Mouse (Mus musculus) T-helper 2 cell (primary cell): Measurements from ENCODE around the gene Crybg3.

ENCODE experiments used
- in situ Hi-C: fragments of 300-600 bp; cut with MboI, MseI; formaldehyde crosslinking; loops from one replicate; pipeline ENCODE4 v1.15.1; 2025; ENCODE audit warnings: high pct_unique_total_duplicates

Gene Crybg3

DNA sequence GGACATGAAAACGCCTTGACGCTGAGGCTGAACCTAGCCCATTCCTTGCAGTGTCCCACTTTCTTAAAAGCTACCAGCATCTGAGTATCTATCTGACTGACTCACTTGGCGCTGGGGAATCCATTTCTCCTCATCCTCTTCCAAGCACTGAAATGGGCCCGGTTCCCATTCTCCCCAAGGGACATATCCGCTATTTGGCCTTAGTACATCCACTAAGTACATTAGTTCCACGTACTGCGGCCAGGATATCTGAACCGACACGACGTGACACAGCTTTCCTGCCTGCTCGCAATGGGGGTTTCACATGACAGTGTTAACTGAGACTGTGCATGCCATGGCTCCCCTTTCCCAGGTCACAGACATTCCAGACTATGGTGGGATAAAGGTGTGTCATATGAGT is 66.4 kb downstream of the Crybg3 start:
- in situ Hi-C loops = no loop called here

DNA sequence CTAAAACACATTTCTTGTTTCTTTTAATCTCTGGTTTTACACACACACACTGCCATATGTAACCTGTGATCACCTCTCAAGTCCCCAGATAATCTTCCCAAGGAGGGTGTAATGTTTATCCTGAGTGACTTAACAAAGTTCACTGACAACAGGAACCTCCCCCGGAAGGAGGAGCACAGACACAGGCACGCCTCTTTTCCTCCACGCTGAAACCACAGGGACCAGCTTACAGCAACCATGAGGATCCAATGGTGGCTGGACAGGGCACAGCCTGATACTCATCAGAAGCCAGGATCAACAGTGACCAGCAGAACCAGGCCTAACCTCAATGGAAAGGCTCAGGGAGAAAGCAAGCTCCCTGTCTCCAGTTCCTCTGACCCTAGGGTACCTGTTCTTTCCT is 68.2 kb downstream of the Crybg3 start:
- in situ Hi-C loops = no loop called here

DNA sequence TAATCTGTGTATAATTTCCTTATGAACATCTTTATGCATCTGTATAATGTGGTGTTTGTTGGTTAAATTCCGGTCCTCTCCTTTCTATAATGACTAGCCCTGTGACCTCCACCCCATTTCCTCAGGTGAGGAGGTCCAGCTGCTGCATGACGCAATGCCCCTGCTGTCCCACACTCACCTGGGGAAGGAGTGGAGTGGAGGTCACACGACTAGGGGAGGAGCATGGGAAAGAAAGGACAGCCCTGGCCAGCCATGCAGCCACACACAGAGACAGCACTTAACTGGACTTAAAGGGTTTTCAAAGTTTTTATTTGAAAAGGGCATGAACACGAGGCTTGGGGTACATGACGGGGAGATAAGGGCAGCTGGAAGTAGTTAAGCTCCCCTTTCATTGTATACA is 69.5 kb downstream of the Crybg3 start:
- in situ Hi-C loops = no loop called here

DNA sequence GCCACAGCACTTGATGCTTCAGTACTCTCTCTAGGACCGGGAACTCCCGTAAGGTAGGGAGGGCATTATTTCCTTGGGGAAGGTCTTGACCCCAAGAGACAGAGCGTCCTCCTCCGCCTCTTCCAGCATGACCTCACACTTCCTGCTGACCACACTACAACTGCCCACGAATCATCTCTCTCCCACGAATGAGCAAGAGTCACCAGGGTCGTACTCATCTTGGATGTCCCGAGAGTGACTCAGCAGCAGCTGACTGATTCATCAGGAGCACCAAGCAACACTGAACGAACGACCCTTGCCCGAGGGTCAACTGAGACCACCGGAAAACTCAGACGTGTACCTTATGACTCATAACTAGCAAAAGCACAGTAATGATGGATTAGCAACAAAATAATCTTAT is 71.2 kb downstream of the Crybg3 start:
- in situ Hi-C loops = no loop called here

DNA sequence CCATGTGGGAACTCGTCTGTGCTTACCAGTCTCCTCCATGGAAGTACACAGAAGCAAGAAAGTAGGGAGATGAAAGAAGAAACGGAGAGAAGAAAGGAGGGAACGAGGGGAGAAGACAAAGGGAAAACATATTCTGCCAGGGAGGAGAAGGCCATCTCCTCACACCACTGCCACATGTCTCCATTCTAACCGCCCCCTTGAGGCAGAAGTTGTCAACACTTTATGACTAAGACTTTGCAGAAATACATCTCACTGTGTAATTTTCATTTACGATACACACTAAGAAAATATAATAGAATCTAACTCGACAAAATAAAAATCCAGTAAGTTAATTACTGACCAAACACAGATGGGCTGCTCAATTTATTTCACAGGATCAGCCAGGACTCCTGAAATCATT is 73.8 kb downstream of the Crybg3 start:
- in situ Hi-C loops = no loop called here

DNA sequence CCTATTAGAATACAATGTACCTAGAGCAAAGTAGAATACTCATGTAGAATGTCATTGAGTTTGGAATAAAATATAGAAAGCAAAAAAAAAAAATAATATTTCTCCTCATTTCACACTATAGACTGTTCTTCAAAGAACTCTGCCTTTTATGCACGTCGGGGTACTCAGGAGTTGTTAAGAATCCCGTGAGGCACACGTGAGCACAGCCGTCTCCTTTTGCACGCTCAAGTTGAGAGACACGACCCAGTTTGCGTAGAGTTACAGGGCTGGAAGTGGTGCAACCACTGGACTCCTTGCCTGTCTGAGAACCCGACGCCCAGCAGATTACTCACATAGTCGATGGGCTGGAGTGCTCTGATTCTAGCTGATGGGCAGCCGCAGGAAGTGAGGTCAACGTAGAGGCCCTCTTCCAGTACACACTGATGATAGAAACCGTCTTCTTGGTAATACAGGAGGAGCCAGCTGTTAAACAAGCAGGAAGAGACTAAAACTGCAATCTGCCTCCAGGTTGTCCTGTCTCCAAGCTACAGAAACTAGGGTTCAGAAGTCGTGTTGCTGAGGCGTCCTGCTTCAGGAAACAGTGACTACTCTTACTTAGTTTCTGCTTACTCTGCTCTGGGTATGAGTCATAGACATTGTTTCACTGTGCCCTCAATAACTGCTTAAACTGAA is 78.9 kb downstream of the Crybg3 start:
- in situ Hi-C loops = no loop called here

DNA sequence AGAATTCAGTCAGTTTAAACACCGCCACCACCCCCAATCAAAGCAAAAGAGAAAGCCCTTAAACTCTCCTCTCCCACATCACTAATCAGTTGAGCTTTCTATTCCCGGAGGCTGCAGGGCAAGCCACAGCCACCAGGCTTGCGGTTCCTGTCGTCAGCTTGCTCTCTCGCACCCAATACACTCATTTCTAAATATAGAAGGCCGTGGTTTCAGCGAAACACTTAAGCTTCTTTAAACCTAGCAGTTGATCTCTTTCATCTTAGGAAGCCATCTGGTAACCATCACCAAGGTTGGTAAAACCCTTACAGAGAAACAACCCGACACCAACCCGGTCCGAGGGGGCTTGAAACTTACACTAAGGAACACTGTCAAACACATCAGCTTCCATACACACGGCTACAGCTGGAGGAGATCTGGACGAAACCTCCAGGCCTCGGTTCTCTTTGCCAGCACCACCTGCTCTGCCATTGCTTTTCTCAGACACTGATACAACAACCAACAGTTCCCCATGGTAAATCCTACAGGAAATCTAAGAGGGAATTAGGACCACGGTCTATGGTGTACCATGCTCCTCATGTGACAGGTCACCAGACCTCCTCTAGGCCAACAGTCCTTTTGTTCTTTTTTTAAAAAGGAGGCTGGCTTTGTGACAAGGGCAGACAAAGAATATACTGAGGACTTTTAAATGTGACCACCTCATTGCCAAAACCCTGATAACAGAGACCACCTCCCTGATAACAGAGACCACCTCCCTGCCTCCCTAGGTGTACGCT is 83.1 kb downstream of the Crybg3 start:
- in situ Hi-C loops = no loop called here

DNA sequence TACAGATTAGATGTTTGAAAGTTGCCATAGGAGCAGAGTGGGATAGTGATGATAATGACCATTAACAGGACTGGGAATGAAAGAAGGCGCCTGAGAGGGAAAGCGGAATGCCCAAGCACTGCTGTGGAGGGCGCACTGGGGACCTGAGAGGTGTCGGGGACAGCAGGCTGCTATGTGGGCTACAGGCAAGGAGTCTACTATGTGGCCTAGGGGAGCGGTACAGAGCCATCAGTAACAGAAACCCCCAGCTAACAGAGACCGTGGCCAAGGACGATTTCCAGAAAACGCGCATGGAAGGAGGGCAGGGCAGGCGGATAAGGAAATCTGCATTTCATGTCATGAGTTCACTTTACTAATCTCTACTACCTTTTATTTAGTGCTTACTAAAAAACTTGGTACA is 83.8 kb downstream of the Crybg3 start:
- in situ Hi-C loops = no loop called here

DNA sequence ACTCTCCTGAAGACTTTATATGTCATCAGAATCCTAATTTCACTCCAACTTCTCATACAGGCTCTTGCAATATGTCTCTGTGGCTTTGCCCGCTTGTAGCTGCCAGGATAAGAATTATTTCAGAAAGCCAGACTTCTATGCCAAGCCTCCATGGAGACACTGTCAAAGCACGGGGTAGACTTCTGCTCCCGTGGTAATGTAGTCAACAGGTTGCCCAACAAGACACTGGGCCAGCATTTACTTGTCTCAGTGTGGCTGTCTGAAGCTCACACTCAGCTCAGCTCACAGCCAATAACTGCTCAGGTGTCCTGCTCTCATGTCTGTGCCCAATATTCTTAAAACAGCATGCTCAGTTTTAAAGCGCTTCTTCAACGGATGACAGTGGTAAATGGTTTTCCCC is 85.6 kb downstream of the Crybg3 start:
- in situ Hi-C loops = no loop called here

DNA sequence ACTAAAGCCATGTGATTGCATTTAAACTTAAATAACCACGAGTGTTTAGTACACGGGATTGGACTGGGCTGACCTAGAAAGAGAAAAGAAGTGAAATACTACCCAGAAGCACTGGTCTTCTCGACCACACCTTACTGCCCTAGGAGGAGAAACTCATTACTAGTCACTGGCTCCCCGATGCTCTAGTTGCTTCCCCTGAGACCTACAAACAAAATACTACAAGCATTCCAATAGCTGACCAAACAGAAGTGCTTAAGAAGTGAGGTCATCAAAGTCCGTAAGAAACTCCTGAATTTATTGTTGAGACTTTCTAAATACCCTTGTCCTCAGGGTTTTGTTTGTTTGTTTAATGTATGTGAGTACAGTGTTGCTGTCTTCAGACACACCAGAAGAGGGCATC is 90.9 kb downstream of the Crybg3 start:
- in situ Hi-C loops = no loop called here

DNA sequence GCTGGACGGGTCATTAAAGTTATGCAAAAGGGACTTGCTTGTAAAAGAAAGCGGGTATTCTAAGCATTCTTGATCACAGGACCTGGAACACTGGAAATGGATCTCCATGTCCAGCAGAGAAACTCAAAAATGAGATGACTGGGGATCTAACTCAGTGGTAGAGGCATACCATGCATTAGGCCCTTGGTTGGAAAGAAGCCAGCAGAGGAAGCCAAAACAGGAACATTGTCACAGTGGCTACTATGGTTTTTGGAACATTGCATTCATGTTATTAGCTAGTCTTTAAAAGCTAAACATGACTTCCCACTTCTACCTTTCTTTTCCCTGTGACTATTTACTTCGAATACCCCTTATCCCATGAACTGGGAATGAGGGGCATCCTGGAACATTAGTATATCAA is 101.6 kb downstream of the Crybg3 start:
- in situ Hi-C loops = no loop called here

DNA sequence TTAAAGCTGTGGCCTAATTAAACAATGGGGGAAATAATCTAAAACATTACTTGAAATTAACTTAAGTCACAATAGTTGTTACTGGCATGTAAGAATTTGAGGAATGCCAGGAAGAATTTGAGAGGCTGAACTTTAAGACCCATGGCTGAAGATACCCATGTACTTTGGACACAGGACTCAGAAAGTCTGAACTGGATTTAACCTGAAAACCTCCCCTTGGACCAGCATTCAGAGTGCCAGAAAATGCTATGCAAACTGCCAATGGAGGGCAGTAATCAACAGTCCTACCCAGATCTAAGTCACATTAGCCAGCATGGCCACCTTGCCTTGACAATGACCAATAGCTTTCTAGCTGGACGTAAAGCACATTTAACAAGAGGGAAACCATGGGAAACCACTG is 102.8 kb downstream of the Crybg3 start:
- in situ Hi-C loops = no loop called here

DNA sequence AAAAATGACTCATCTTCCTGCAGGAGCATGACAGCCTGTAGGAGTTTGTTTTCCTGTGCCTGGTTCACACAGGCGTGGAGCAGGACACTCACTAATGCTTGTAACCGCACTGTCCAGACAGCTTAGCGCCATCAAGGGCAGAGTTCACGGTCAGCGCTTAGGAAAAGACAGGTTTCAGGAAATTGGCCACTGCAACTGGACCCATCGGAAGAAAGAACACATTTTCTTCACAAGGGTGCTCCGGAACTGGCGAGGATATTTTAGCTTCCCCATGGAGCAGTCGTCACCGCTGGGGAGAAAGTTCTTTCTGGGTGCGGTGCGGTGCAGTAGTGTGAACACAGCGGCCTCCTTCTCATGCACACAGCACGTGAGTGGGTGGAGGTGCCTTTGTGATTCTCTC is 107.6 kb downstream of the Crybg3 start:
- in situ Hi-C loops = no loop called here

DNA sequence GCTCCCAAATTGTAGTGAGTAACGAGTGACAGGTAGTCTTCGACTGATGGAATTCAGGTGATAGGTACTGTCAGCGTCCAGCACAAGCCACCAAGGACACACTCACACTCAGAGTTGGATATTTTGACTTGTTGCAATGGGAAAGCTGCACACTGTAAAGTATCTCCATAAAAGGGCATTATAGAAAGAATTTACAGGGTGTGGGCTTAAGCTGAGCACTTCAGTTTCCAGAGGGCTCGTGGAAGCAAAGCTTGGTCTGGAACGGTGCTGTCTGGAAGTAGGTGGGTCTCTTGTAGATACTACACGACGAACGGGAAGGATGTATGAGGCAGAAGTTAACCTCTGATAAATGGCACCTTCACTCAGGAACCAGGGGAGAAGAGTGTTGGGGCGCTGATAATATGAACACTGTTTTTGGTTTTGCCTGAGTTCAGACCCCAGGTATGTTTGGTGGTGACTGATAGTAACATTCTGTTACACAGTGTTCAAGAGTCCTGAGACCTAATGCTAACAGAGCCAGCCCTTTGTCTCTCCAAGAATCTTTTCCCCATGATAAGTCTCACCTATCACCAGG is 112.7 kb downstream of the Crybg3 start:
- in situ Hi-C loops = loop anchor here (10.0 kb wide), 1 partner anchor 107 kb away; no protein-coding TSS in a partner anchor

DNA sequence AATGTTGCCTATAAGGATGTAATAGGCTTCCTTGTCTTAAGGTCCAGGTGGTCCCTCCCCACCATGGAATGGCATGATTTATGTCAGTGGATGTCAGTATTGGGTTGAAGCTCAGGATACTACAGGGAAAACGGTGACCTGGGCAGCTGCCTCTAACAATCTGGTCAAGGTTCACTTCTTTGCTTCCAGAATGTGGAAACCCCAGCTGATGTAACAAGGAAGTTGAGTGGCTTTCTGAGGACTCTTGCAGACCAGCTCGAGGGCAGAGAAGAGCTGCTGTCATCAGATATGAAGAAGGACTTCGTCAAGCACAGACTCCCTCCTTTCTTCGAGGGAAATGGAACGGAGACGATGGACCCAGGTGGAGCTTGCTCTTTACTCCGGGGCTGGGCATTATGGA is 113.5 kb downstream of the Crybg3 start:
- in situ Hi-C loops = loop anchor here (10.0 kb wide), 1 partner anchor 108 kb away; no protein-coding TSS in a partner anchor

DNA sequence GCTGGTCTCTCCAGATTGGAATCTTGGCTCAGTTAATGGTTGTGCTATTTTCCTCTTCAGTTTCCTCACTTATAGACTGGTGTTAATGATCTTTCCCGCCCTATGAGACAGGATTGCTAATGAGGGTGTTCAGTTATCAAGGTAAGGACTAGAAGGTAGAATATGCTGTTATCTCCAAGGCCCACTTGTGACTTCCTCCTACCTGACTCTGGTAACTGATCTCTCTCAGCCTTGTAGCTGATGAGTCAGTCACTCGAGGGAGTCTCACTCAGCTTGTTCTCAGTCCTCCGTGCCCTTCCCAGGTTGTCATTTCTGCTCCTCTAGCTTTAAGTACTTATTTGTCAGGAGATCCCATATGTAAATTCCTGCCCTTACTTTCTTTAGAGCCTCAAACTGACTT is 122.8 kb downstream of the Crybg3 start:
- in situ Hi-C loops = loop anchor here (5.0 to 10.0 kb wide), 2 partner anchors 139 to 773 kb away; no protein-coding TSS in a partner anchor

DNA sequence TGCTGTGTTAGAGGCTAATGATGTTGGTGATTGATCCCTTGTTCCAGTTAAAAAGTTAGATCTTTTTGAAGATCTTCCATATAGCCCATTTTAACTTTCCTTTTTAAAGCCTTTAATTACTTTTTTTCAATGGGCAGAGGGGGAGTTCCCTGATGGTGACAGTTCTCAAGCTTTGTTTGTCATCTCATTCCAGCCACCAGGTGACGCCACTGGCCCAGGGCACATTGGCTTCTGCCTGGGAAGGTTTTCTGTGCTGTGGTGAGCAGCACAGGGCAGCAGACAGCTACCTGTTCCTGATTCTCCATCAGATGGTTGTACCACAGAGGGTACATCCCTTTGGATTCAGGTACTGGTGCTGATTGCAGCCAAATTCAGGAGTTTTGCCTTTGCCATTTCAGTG is 126.0 kb downstream of the Crybg3 start:
- in situ Hi-C loops = loop anchor here (5.0 to 10.0 kb wide), 2 partner anchors 143 to 770 kb away; no protein-coding TSS in a partner anchor

DNA sequence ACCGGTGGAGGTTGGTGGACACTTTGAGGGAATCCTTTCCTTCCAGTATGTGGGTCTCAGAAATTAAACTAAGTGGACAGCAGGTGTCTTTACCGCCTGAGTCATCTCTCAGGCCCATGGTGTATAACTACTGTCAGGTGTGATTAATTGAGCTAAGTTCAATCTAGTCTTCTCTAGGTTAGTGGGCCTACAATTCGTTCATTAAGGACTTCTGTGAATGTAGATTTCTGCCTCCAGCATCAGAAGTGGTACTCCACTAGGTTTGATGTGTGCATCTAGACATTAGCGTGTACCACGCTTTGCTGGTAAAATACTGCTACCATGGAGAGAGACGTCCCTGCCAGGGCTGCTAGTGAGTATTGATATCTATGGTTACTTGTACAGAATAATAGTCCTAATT is 128.2 kb downstream of the Crybg3 start:
- in situ Hi-C loops = loop anchor here (10.0 kb wide), 1 partner anchor 768 kb away; no protein-coding TSS in a partner anchor

DNA sequence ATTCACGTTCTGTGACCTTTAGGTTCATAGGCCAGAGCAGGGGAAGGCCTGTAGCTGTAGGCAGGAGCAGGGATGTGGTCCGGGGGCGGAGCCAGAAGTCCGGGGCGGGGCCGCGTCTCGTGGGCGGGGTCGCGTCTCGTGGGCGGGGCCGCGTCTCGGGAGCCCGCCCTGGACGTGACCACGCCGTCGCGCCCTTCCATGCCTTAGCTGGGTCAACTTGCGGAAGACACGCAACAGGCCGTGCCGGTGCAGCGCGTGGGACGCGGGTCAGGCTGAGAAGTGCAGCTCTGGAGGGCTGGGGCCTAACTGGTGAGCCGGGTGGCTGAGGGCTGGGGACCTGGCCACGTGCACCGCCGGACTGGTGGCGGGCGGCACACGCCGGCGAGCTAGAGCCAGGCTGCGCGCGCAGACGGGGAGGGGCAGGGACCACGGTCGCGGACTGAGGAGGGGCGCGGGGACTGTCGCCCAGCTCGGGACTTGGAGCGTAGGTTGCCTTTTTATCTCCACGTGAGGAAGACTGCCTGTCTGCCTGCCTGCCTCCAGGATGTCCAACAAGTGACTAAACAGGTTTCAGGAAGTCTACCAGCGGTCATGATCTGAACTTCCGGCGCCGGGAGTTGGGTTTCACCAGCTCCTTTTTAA is 129.0 kb downstream of the Crybg3 start, which contains the start of gene Riox2:
Gene Riox2 (plus strand): TSS at position 139 of the 642 bp plus-strand sequence.
- in situ Hi-C loops = loop anchor here (10.0 kb wide), 1 partner anchor 767 kb away; no protein-coding TSS in a partner anchor

DNA sequence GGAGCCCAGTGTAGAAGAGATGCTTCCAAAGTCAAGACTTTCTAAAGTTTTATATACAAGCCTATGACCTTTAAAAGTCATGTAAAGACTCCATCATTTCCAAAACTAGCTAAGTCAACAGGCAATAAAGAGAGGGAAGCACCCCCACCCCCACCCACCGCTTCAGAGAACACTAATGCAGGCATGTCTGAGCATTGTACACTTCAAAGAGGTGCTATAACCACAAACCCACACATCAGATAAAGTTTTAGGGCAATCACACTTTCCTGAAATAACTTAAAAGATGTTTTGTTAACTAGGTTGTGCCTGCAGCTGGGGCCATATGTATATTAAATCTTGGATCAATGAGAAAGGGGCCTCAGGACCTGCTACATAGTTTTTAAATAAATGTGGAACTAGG is 130.9 kb downstream of the Crybg3 start:
- in situ Hi-C loops = loop anchor here (10.0 kb wide), 1 partner anchor 765 kb away; no protein-coding TSS in a partner anchor

DNA sequence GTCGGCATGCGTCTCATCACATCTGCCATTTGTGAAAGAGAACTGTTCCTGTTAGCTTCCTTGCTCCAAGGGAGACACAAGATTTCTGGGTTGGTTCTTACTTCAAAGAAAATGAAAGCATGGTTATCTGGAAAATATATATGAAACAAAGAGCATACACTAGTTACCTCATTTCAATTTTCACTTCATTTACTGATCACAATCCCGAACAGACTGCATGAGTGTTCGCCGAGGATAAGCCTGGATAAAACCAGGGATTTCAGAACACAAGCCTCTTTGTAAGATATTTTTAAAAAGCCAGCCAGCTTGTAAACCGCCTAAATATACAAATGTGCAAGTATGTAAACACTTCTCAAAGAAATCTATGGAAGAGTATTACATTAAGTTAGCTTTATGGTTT is 136.8 kb downstream of the Crybg3 start:
- in situ Hi-C loops = no loop called here

DNA sequence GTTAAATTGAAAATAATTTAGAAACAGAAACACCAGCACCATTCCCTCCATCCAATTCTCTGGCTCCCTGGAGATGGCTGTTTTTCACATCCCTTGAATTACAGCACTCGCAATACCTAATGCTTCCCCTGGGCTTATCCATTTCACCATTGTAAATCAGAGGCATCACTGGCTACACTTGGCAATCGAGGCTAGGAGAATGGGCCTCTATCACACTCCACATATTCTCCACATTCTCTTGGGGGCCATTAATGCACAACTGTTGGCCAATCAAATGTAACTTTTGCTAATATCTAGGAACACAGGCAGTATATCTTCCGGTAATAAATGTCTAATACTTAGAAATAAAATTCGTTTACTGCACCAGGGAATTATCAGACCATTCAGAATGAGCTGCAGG is 137.2 kb downstream of the Crybg3 start:
- in situ Hi-C loops = no loop called here
